ENCODE assay signal across 17 mouse cellular contexts in genomic region chr6:100831188-100831587, GRCm38 (mm10). TPM values are rescaled to one million over a fixed set of nuclear protein-coding genes. Genes with fewer than 3 reads are reported as not detected.
DNase-seq lines count a peak whose midpoint lies in the region; TF ChIP-seq lines count a peak whose summit lies in the region.
"Had no signal": no experiment of that assay in that cellular context is flagged by ENCODE, and none has a peak within 500 bp of the region (broad histone marks: within the 10 kb centered on the region; RNA-seq: fewer than 3 reads in every experiment).

No protein-coding gene starts in this region.

- H3K4me3 ChIP-seq in testis, adult 2 months (ENCODE audit: control insufficient read depth, low read depth, low read length), result peak overlapping the region; percentile 44
- H3K4me3 ChIP-seq: embryonic facial prominence, embryonic 10.5 days; embryonic facial prominence, embryonic 12.5 days; forebrain, embryonic 13.5 days; forebrain, embryonic 15.5 days had no signal

- TF ChIP-seq CTCF in testis, adult 2 months (IDR thresholded peaks at IDR 0.05; ENCODE audit: control insufficient read depth, insufficient read depth, insufficient replicate concordance, low read depth, low read length), result no peak

- H3K27me3 ChIP-seq in testis, adult 2 months (ENCODE audit: control insufficient read depth, insufficient read depth, low read length), result no peaks in the 10 kb centered on the region
- H3K27me3 ChIP-seq: embryonic facial prominence, embryonic 12.5 days; forebrain, embryonic 13.5 days; forebrain, embryonic 15.5 days had no signal

- no peak for TF ChIP-seq POLR2A in testis, adult 2 months (IDR thresholded peaks at IDR 0.05; ENCODE audit: control insufficient read depth, low read depth, low read length)

- no peaks in the 10 kb centered on the region for H3K36me3 ChIP-seq in testis, adult 2 months (ENCODE audit: control insufficient read depth, insufficient read depth, low read length)

- H3K27ac ChIP-seq in testis, adult 2 months (ENCODE audit: control insufficient read depth, insufficient read depth, low read depth, low read length), result no peak overlapping the region
- H3K27ac ChIP-seq: embryonic facial prominence, embryonic 10.5 days; embryonic facial prominence, embryonic 12.5 days; forebrain, embryonic 13.5 days; forebrain, embryonic 15.5 days had no signal

- H3K4me1 ChIP-seq in testis, adult 2 months (ENCODE audit: control insufficient read depth, insufficient read depth, low read length), result peaks cover 3% of the 10 kb centered on the region

- intact Hi-C loops in gastrocnemius, postnatal 36 days (cut with DNase I), result no loop called here

- no peak for DNase-seq in testis, postnatal 10 days (ENCODE audit: low spot score)
- peak; percentile 68 for DNase-seq in MEL-GATA-1-ER (ENCODE audit: extremely low read depth, low read depth)
- DNase-seq in gastrocnemius, postnatal 36 days, result no peak
- DNase-seq in lung, postnatal 36 days, result no peak
- DNase-seq: adrenal gland, adult 2 months; adrenal gland, postnatal 25 days; cerebellum, adult 11-12 months; cerebellum, adult 2 months; cerebellum, adult 9-10 months; cerebellum, postnatal 10 days; cerebellum, postnatal 25 days; forebrain, postnatal 0 days had no signal

RNA-seq across cellular contexts. Expression of gene Ppp4r2, which starts 2.2 kb away (rescaled TPM):
- 38.9 and 43.6 TPM in 2 replicates for polyA plus RNA-seq in testis, adult 2 months (2012; rRNA removed)
- total RNA-seq in gastrocnemius, postnatal 36 days (2021), result 10 to 100 TPM; 48.2 to 51.3 TPM
